Mouse (Mus musculus): ENCODE measurements around the gene A930033H14Rik. TPM values are rescaled to one million over a fixed set of nuclear protein-coding genes. Genes with fewer than 3 reads are reported as not detected.
A peak's percentile ranks its signal among the peaks of the same experiment; 100 is the strongest.

A930033H14Rik gene
- 2.0 and 2.2 TPM in 2 replicates for polyA plus RNA-seq (2015; fragmentation: Nextera tagmentation; extraction: Ambion mirVana)

- WGBS: under 1% methylated on average over 80 of the region's 84 CpGs
- H3K4me3 ChIP-seq (replicated peaks): peak within 1 kb of the TSS; percentile 90
- peak within 1 kb of the TSS; percentile 99 for H3K27ac ChIP-seq
- peak within 1 kb of the TSS; percentile 92 for H3K9ac ChIP-seq
- H3K27me3 ChIP-seq: no peaks in the 10 kb centered on the region
- H3K4me1 ChIP-seq: peaks cover 24% of the 10 kb centered on the region
- H3K9me3 ChIP-seq (replicated peaks): no peaks in the 10 kb centered on the region; the same call in 1 of the 2 replicates
- H3K4me2 ChIP-seq: peak within 1 kb of the TSS; percentile 93
- peak; percentile 93 for ATAC-seq (replicated peaks; ENCODE audit: low FRiP score)
- peaks cover 25% of the 10 kb centered on the region for H3K36me3 ChIP-seq
Measured at GRCm38 (mm10) chr10:69212542-69213440, at the start of gene A930033H14Rik. Gene A930033H14Rik, minus strand, starts transcription at chr10:69213098.

- H3K4me3 ChIP-seq (replicated peaks): no peak overlapping the region
- WGBS: 77% methylated on average over 8 of the region's 8 CpGs
- H3K36me3 ChIP-seq: peaks cover 9% of the 10 kb centered on the region; the same call in 1 of the 2 replicates
- no peaks in the 10 kb centered on the region for H3K9me3 ChIP-seq (replicated peaks)
- no peaks in the 10 kb centered on the region for H3K27me3 ChIP-seq
- ATAC-seq (replicated peaks; ENCODE audit: low FRiP score): no peak
- no peak overlapping the region for H3K4me2 ChIP-seq
- H3K27ac ChIP-seq: 0 out of 2 replicates have a peak overlapping the region, but pooled peaks have one; percentile 14
- H3K9ac ChIP-seq: no peak overlapping the region
- H3K4me1 ChIP-seq: peaks cover 61% of the 10 kb centered on the region
Measured at GRCm38 (mm10) chr10:69259929-69260328, 47.0 kb upstream of the A930033H14Rik start.

DNA sequence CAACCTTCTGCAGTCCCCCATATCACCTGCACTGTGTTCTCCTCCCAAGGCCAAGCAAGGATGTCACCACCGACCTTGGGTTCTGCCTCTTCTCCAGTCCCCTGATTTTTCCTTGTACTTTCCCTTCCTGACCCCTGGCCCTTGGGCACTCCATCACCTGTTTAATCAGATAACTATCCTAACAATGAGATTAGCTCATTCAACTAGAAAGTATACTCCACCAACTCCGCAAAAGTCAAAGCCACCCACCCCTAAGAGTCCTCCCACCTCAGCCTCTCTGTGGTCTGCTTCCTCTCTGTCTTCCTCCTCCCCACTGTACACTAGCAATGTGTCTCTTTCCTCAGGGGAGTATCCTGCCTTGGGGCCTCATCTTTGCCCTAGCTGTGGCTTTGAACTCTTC lies 46.3 kb upstream of the A930033H14Rik start:
- peaks cover 62% of the 10 kb centered on the region for H3K4me1 ChIP-seq
- no peaks in the 10 kb centered on the region for H3K9me3 ChIP-seq (replicated peaks)
- peaks cover 9% of the 10 kb centered on the region; the same call in 1 of the 2 replicates for H3K36me3 ChIP-seq
- no peak overlapping the region for H3K4me2 ChIP-seq
- WGBS: 27% methylated on average over 2 of the region's 2 CpGs
- H3K27ac ChIP-seq: peak overlapping the region; percentile 72
- no peaks in the 10 kb centered on the region for H3K27me3 ChIP-seq
- H3K9ac ChIP-seq: no peak overlapping the region
- no peak overlapping the region for H3K4me3 ChIP-seq (replicated peaks)
- no peak; the same call in 1 of the 2 replicates for ATAC-seq (replicated peaks; ENCODE audit: low FRiP score)

DNA sequence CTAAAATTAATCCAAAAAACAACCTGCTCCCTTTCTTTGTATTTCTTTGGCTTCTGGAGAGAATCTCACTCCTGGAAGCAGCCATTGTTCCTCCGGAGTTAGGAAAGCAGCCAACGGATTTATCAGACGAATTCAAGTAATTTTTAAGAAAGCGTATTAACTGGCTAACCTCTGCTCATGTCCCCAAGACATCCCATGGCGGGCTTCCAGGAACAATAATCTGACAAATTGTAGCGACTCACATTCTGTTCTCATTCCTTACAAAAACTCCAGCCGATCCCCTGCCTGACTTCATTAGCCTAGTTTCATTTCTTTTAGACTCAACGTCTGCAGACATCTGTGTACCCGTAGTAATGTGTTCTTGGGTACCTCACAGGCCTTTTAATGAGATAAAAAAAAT lies 45.7 kb upstream of the A930033H14Rik start:
- Histone ChIP-seq H3K9ac (no peak overlapping the region), H3K27me3 (no peaks in the 10 kb centered on the region), H3K4me2 (no peak overlapping the region), H3K4me1 (peaks cover 63% of the 10 kb centered on the region), H3K27ac (peak overlapping the region; percentile 72), H3K4me3 (replicated peaks) (no peak overlapping the region), H3K9me3 (replicated peaks) (no peaks in the 10 kb centered on the region), H3K36me3 (peaks cover 9% of the 10 kb centered on the region; the same call in 1 of the 2 replicates)
- ATAC-seq (replicated peaks; ENCODE audit: low FRiP score): no peak
- 58% methylated on average over 9 of the region's 9 CpGs for WGBS

GRCm38 (mm10) chr10:69257592-69258133 lies 44.8 kb upstream of the A930033H14Rik start:
- whole genome bisulfite sequencing: 66% methylated on average over 6 of the region's 6 CpGs
- Histone ChIP-seq H3K27ac (peak overlapping the region; percentile 72), H3K4me1 (peaks cover 64% of the 10 kb centered on the region)

GRCm38 (mm10) chr10:69255594-69255993 lies 42.7 kb upstream of the A930033H14Rik start:
- Histone ChIP-seq H3K9me3 (replicated peaks) (no peaks in the 10 kb centered on the region), H3K4me1 (peaks cover 68% of the 10 kb centered on the region), H3K27ac (peak overlapping the region; percentile 65), H3K36me3 (peaks cover 12% of the 10 kb centered on the region), H3K27me3 (no peaks in the 10 kb centered on the region), H3K9ac (no peak overlapping the region), H3K4me2 (no peak overlapping the region), H3K4me3 (replicated peaks) (no peak overlapping the region)
- WGBS: 41% methylated on average over 5 of the region's 5 CpGs
- no peak for ATAC-seq (replicated peaks; ENCODE audit: low FRiP score)

More at GRCm38 (mm10) chr10:69257592-69258133, 44.8 kb upstream of the A930033H14Rik start:
- ATAC-seq (replicated peaks; ENCODE audit: low FRiP score): no peak
- Histone ChIP-seq H3K9ac (no peak overlapping the region), H3K9me3 (replicated peaks) (no peaks in the 10 kb centered on the region), H3K4me3 (replicated peaks) (no peak overlapping the region), H3K4me2 (no peak overlapping the region), H3K36me3 (peaks cover 9% of the 10 kb centered on the region; the same call in 1 of the 2 replicates), H3K27me3 (no peaks in the 10 kb centered on the region)

GRCm38 (mm10) chr10:69254390-69254847 lies 41.5 kb upstream of the A930033H14Rik start:
- Histone ChIP-seq H3K9ac (no peak overlapping the region), H3K27ac (peak overlapping the region; percentile 96), H3K4me1 (peaks cover 61% of the 10 kb centered on the region), H3K36me3 (peaks cover 19% of the 10 kb centered on the region), H3K4me3 (replicated peaks) (no peak overlapping the region), H3K4me2 (peak overlapping the region; percentile 38), H3K9me3 (replicated peaks) (no peaks in the 10 kb centered on the region; the same call in 1 of the 2 replicates), H3K27me3 (no peaks in the 10 kb centered on the region)
- ATAC-seq (replicated peaks; ENCODE audit: low FRiP score): peak; percentile 89
- 4% methylated on average over 8 of the region's 8 CpGs for WGBS

DNA sequence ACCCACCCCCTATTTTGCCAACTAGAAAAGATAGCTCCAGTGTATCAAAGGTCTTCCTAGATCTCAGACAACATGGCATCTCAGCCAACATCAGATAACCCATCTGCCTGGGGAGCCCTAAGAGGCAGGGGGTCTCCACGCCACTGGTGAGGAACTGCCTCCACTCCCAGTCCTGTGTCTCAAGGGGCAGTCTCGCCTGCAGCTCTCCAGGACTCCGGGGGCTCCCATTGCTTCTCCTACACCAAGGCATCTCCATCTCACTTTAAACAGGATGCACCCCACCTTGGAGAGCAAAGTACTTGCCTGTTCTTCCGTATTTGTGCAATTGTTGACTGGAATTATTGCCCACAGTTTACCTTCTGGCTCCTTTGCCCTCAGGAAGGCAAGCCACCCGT lies 40.8 kb upstream of the A930033H14Rik start:
- WGBS: 47% methylated on average over 5 of the region's 5 CpGs
- Histone ChIP-seq H3K9me3 (replicated peaks) (no peaks in the 10 kb centered on the region; the same call in 1 of the 2 replicates), H3K36me3 (peaks cover 21% of the 10 kb centered on the region), H3K4me3 (replicated peaks) (no peak overlapping the region), H3K9ac (no peak overlapping the region), H3K4me2 (no peak overlapping the region), H3K4me1 (peaks cover 53% of the 10 kb centered on the region), H3K27me3 (no peaks in the 10 kb centered on the region), H3K27ac (peak overlapping the region; percentile 96)
- ATAC-seq (replicated peaks; ENCODE audit: low FRiP score): peak; percentile 7; the same call in 1 of the 2 replicates

GRCm38 (mm10) chr10:69253075-69253685 lies 40.3 kb upstream of the A930033H14Rik start:
- Histone ChIP-seq H3K36me3 (peaks cover 21% of the 10 kb centered on the region), H3K27ac (peak overlapping the region; percentile 96), H3K4me2 (no peak overlapping the region), H3K4me3 (replicated peaks) (no peak overlapping the region), H3K27me3 (no peaks in the 10 kb centered on the region), H3K9me3 (replicated peaks) (no peaks in the 10 kb centered on the region; the same call in 1 of the 2 replicates), H3K9ac (no peak overlapping the region), H3K4me1 (peaks cover 48% of the 10 kb centered on the region)
- WGBS: 10% methylated on average over 5 of the region's 5 CpGs
- peak; percentile 66 for ATAC-seq (replicated peaks; ENCODE audit: low FRiP score)

DNA sequence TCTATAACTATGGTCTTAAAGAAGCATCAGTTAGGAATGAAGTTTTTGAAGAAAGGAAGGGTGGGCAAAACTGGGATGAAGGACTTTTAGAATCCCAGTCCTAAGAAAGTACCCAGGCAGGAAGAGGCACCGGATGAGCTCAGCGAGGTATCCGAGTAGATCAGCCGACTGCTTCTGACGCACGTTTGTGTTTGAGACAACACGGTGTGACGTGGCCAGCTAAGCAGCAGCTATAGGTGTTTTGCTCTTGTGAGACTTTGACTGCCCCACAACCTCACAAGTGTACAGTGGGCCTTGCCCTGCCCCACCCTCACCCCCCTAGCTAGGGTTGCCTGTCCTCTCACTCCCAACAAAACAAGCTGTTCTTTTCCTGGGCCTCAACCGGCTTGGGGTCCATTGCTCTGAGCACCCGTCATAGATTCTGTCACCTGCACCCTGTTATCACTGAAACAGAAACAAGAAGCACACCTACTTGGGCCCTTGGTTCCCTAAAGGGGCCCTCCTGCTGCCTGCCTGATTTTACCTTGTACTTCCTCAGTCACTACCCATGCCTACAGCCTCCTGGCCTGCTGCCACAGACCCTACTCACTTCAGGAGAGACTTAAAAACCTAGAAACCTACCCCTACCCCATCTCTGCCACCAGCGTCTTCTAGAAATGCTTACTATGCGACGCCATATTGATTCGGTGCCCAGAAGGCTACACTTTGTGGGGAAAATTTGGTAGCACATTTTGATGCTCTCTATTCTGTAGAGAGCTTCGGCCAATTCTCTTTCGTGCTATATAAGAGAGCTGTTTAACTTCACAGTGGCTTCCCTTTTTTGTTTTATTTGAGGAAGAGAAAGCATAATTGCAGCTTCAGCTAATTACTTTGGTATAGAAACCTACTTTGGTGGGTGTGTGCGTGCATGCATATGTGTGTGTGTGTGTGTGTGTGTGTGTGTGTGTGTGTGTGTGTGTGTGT lies 39.5 kb upstream of the A930033H14Rik start:
- H3K9ac ChIP-seq: no peak overlapping the region

DNA sequence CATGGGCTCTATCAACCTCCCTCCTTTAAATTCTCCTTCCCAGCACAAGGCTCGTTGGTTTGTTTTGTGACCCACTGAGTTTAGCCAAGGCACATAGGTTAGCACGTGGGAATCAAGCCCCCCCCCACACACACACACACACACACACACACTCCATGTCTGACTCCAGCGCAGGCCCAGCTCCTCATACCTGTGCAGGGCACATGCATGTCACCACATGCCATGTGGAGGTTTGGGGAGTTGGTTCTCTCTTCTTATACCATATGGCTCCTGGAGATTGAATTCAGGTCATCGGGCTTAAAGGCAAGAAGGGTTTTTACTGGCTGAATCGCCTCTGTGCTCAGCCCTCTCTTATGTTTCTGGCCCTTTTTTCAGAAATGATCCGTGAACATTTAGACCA lies 38.4 kb upstream of the A930033H14Rik start:
- WGBS: 84% methylated on average over 6 of the region's 6 CpGs
- Histone ChIP-seq H3K9me3 (replicated peaks) (no peaks in the 10 kb centered on the region; the same call in 1 of the 2 replicates), H3K9ac (no peak overlapping the region), H3K4me2 (no peak overlapping the region), H3K36me3 (peaks cover 21% of the 10 kb centered on the region), H3K27me3 (no peaks in the 10 kb centered on the region), H3K4me1 (peaks cover 47% of the 10 kb centered on the region), H3K27ac (no peak overlapping the region), H3K4me3 (replicated peaks) (no peak overlapping the region)
- ATAC-seq (replicated peaks; ENCODE audit: low FRiP score): no peak

More for the DNA sequence above, 39.5 kb upstream of the A930033H14Rik start:
- no peak for ATAC-seq (replicated peaks; ENCODE audit: low FRiP score)
- WGBS: 90% methylated on average over 17 of the region's 17 CpGs
- no peak overlapping the region for H3K4me2 ChIP-seq
- H3K36me3 ChIP-seq: peaks cover 21% of the 10 kb centered on the region
- peaks cover 47% of the 10 kb centered on the region for H3K4me1 ChIP-seq
- no peaks in the 10 kb centered on the region for H3K27me3 ChIP-seq
- H3K27ac ChIP-seq: peak overlapping the region; percentile 96
- H3K4me3 ChIP-seq (replicated peaks): no peak overlapping the region
- H3K9me3 ChIP-seq (replicated peaks): no peaks in the 10 kb centered on the region; the same call in 1 of the 2 replicates
